Mouse (Mus musculus): ENCODE measurements at regions not wholly inside any gene's neighbourhood (a gene's known extent, or its start where the extent isn't known, plus 50 kb on each side); places are given as distances from the start of the nearest gene placed in this dataset.

- peak overlapping the region; percentile 39; the same call in 1 of the 2 replicates for H3K27ac ChIP-seq (ENCODE audit: insufficient read depth, low read depth, low read length)
- TF ChIP-seq CTCF (IDR thresholded peaks at IDR 0.05; ENCODE audit: insufficient read depth, low read depth, low read length): no peak
- no peak for TF ChIP-seq POLR2A (IDR thresholded peaks at IDR 0.05; ENCODE audit: insufficient read depth, low read depth, low read length)
- WGBS: 34% methylated on average over 3 of the region's 3 CpGs
- H3K4me1 ChIP-seq (ENCODE audit: control insufficient read depth, insufficient read depth, low read length): peaks cover 5% of the 10 kb centered on the region; the same call in 1 of the 2 replicates
- no peak overlapping the region for H3K4me3 ChIP-seq (ENCODE audit: insufficient read depth, low read depth, low read length)
Observed at GRCm38 (mm10) chr4:127685021-127685420, 285.7 kb downstream of the CK137956 start.

GRCm38 (mm10) chr4:127679391-127679790 lies 291.4 kb downstream of the CK137956 start:
- TF ChIP-seq CTCF (IDR thresholded peaks at IDR 0.05; ENCODE audit: insufficient read depth, low read depth, low read length): no peak
- TF ChIP-seq POLR2A (IDR thresholded peaks at IDR 0.05; ENCODE audit: insufficient read depth, low read depth, low read length): no peak
- Histone ChIP-seq H3K4me3 (ENCODE audit: insufficient read depth, low read depth, low read length) (no peak overlapping the region), H3K27ac (ENCODE audit: insufficient read depth, low read depth, low read length) (no peak overlapping the region), H3K4me1 (ENCODE audit: control insufficient read depth, insufficient read depth, low read length) (peaks cover 2% of the 10 kb centered on the region; the same call in 1 of the 2 replicates)
- WGBS: 32% methylated on average over 4 of the region's 4 CpGs

- no peak overlapping the region for H3K4me3 ChIP-seq (ENCODE audit: insufficient read depth, low read depth, low read length)
- H3K27ac ChIP-seq (ENCODE audit: insufficient read depth, low read depth, low read length): no peak overlapping the region
- peaks cover 2% of the 10 kb centered on the region; the same call in 1 of the 2 replicates for H3K4me1 ChIP-seq (ENCODE audit: control insufficient read depth, insufficient read depth, low read length)
- 72% methylated on average over 5 of the region's 5 CpGs for WGBS
- no peak for TF ChIP-seq CTCF (IDR thresholded peaks at IDR 0.05; ENCODE audit: insufficient read depth, low read depth, low read length)
Observed at GRCm38 (mm10) chr4:127678437-127678836, 292.3 kb downstream of the CK137956 start.

GRCm38 (mm10) chr4:127675745-127676315 lies 294.9 kb downstream of the CK137956 start:
- WGBS: 81% methylated on average over 16 of the region's 16 CpGs
- TF ChIP-seq CTCF (IDR thresholded peaks at IDR 0.05; ENCODE audit: insufficient read depth, low read depth, low read length): no peak
- no peak for TF ChIP-seq POLR2A (IDR thresholded peaks at IDR 0.05; ENCODE audit: insufficient read depth, low read depth, low read length)
- no peak overlapping the region for H3K27ac ChIP-seq (ENCODE audit: insufficient read depth, low read depth, low read length)

GRCm38 (mm10) chr4:127659950-127660349 lies 302.0 kb upstream of the Gjb5 start:
- Histone ChIP-seq H3K27ac (ENCODE audit: insufficient read depth, low read depth, low read length) (no peak overlapping the region), H3K4me3 (ENCODE audit: insufficient read depth, low read depth, low read length) (no peak overlapping the region)

More at GRCm38 (mm10) chr4:127675745-127676315, 294.9 kb downstream of the CK137956 start:
- Histone ChIP-seq H3K4me1 (ENCODE audit: control insufficient read depth, insufficient read depth, low read length) (peaks cover 2% of the 10 kb centered on the region; the same call in 1 of the 2 replicates), H3K4me3 (ENCODE audit: insufficient read depth, low read depth, low read length) (no peak overlapping the region)

GRCm38 (mm10) chr4:127651601-127652000 lies 293.6 kb upstream of the Gjb5 start:
- Histone ChIP-seq H3K4me3 (ENCODE audit: insufficient read depth, low read depth, low read length) (no peak overlapping the region), H3K4me1 (ENCODE audit: control insufficient read depth, insufficient read depth, low read length) (no peaks in the 10 kb centered on the region), H3K27ac (ENCODE audit: insufficient read depth, low read depth, low read length) (no peak overlapping the region)
- 95% methylated on average over 5 of the region's 5 CpGs for WGBS
- TF ChIP-seq POLR2A (IDR thresholded peaks at IDR 0.05; ENCODE audit: insufficient read depth, low read depth, low read length) (no peak), CTCF (IDR thresholded peaks at IDR 0.05; ENCODE audit: insufficient read depth, low read depth, low read length) (no peak)

More at GRCm38 (mm10) chr4:127659950-127660349, 302.0 kb upstream of the Gjb5 start:
- 97% methylated on average over 1 of the region's 1 CpGs for WGBS
- no peak for TF ChIP-seq POLR2A (IDR thresholded peaks at IDR 0.05; ENCODE audit: insufficient read depth, low read depth, low read length)
- H3K4me1 ChIP-seq (ENCODE audit: control insufficient read depth, insufficient read depth, low read length): no peaks in the 10 kb centered on the region

- no peak for TF ChIP-seq CTCF (IDR thresholded peaks at IDR 0.05; ENCODE audit: insufficient read depth, low read depth, low read length)
- no peak for TF ChIP-seq POLR2A (IDR thresholded peaks at IDR 0.05; ENCODE audit: insufficient read depth, low read depth, low read length)
- WGBS: 62% methylated on average over 5 of the region's 5 CpGs
Observed at GRCm38 (mm10) chr4:127648011-127648410, 290.0 kb upstream of the Gjb5 start.

GRCm38 (mm10) chr4:127647189-127647588 lies 289.2 kb upstream of the Gjb5 start:
- no peaks in the 10 kb centered on the region for H3K4me1 ChIP-seq (ENCODE audit: control insufficient read depth, insufficient read depth, low read length)
- 42% methylated on average over 8 of the region's 8 CpGs for WGBS
- TF ChIP-seq CTCF (IDR thresholded peaks at IDR 0.05; ENCODE audit: insufficient read depth, low read depth, low read length): no peak
- TF ChIP-seq POLR2A (IDR thresholded peaks at IDR 0.05; ENCODE audit: insufficient read depth, low read depth, low read length): no peak
- no peak overlapping the region for H3K27ac ChIP-seq (ENCODE audit: insufficient read depth, low read depth, low read length)
- H3K4me3 ChIP-seq (ENCODE audit: insufficient read depth, low read depth, low read length): no peak overlapping the region

More at GRCm38 (mm10) chr4:127648011-127648410, 290.0 kb upstream of the Gjb5 start:
- Histone ChIP-seq H3K27ac (ENCODE audit: insufficient read depth, low read depth, low read length) (no peak overlapping the region), H3K4me1 (ENCODE audit: control insufficient read depth, insufficient read depth, low read length) (no peaks in the 10 kb centered on the region), H3K4me3 (ENCODE audit: insufficient read depth, low read depth, low read length) (no peak overlapping the region)

- 21% methylated on average over 14 of the region's 14 CpGs for WGBS
Observed at GRCm38 (mm10) chr4:127640251-127641085, 282.5 kb upstream of the Gjb5 start.

More at GRCm38 (mm10) chr4:127640251-127641085, 282.5 kb upstream of the Gjb5 start:
- peak overlapping the region; percentile 52 for H3K27ac ChIP-seq (ENCODE audit: insufficient read depth, low read depth, low read length)
- TF ChIP-seq CTCF (IDR thresholded peaks at IDR 0.05; ENCODE audit: insufficient read depth, low read depth, low read length) (no peak), POLR2A (IDR thresholded peaks at IDR 0.05; ENCODE audit: insufficient read depth, low read depth, low read length) (no peak)
- H3K4me3 ChIP-seq (ENCODE audit: insufficient read depth, low read depth, low read length): no peak overlapping the region
- peaks cover 28% of the 10 kb centered on the region for H3K4me1 ChIP-seq (ENCODE audit: control insufficient read depth, insufficient read depth, low read length)
